Mouse (Mus musculus) G1E (cell line): ENCODE results near the gene Zfp747.

Source experiments
- CTCF ChIP-seq: IDR thresholded peaks from 2 replicates; pipeline ENCODE4 v1.5.1; 2012; ENCODE audit warnings: low read depth, low read length, inconsistent platforms, mixed read lengths
- GATA2 ChIP-seq: IDR thresholded peaks from 2 replicates; pipeline ENCODE4 v1.6.1; 2012; ENCODE audit warnings: low read depth, low read length, inconsistent platforms, borderline replicate concordance
- POLR2AphosphoS5 ChIP-seq: IDR thresholded peaks from 2 replicates; pipeline ENCODE4 v1.6.1; 2012; ENCODE audit warnings: low read depth, low read length, inconsistent platforms; ENCODE audit not compliant: insufficient replicate concordance
- TAL1 ChIP-seq: conservative IDR thresholded peaks from 2 replicates; pipeline ENCODE4 v1.6.1; 2012; ENCODE audit warnings: low read depth, low read length, inconsistent platforms, mixed read lengths

- TF ChIP-seq CTCF (no peak), POLR2AphosphoS5 (no peak), TAL1 (no peak), GATA2 (no peak)
Observed at GRCm38 (mm10) chr7:127342888-127343287, 33.0 kb downstream of the Zfp747 start.
